Mouse (Mus musculus) liver, postnatal 0 days (tissue): ENCODE results near the gene Tsen2.

Experiments
- CTCF ChIP-seq: sonication (generic); IDR thresholded peaks from 2 replicates; pipeline ENCODE4 v1.5.1; 2016; ENCODE audit warnings: antibody characterized with exemption, low read depth
- EP300 ChIP-seq: IDR thresholded peaks from 2 replicates; pipeline ENCODE4 v1.6.1; 2016; ENCODE audit warnings: antibody characterized with exemption, low read depth, mild to moderate bottlenecking

GRCm38 (mm10) chr6:115594463-115594862, 50.0 kb downstream of the Tsen2 start:
- TF ChIP-seq CTCF (no peak), EP300 (no peak)
